20 mouse cellular contexts compared by ENCODE assay signal in genomic region chr4:134120916-134121315, GRCm38 (mm10). TPM values are rescaled to one million over a fixed set of nuclear protein-coding genes. Genes with fewer than 3 reads are reported as not detected.
A peak's percentile ranks its signal among the peaks of the same experiment; 100 is the strongest.
DNase-seq lines count a peak whose midpoint lies in the region; ATAC-seq lines count a peak whose summit lies in the region.
"Had no signal": no experiment of that assay in that cellular context is flagged by ENCODE, and none has a peak within 500 bp of the region (broad histone marks: within the 10 kb centered on the region; RNA-seq: fewer than 3 reads in every experiment).

No protein-coding gene starts in this region.

- H3K36me3 ChIP-seq in liver, embryonic 12.5 days = no peaks in the 10 kb centered on the region
- H3K36me3 ChIP-seq in liver, embryonic 11.5 days (ENCODE audit: control insufficient read depth, insufficient read depth, low read length) = no peaks in the 10 kb centered on the region
- H3K36me3 ChIP-seq in limb, embryonic 10.5 days = 0 out of 2 replicates have a peak, but pooled peaks cover 2% of the 10 kb centered on the region
- H3K36me3 ChIP-seq: heart, embryonic 15.5 days; hindbrain, embryonic 12.5 days; midbrain, embryonic 13.5 days had no signal

- no peaks in the 10 kb centered on the region for H3K27me3 ChIP-seq in liver, embryonic 12.5 days (replicated peaks)
- no peaks in the 10 kb centered on the region for H3K27me3 ChIP-seq in liver, embryonic 11.5 days (replicated peaks; ENCODE audit: control insufficient read depth, insufficient read depth, low read length)
- H3K27me3 ChIP-seq in limb, embryonic 10.5 days (ENCODE audit: low read depth, poor library complexity, severe bottlenecking) = no peaks in the 10 kb centered on the region
- H3K27me3 ChIP-seq: embryonic facial prominence, embryonic 13.5 days; heart, embryonic 15.5 days; hindbrain, embryonic 12.5 days; limb, embryonic 12.5 days; midbrain, embryonic 13.5 days had no signal

- ATAC-seq in liver, embryonic 12.5 days = no peak
- no peak for ATAC-seq in liver, embryonic 11.5 days (replicated peaks; ENCODE audit: low FRiP score)
- ATAC-seq: midbrain, embryonic 13.5 days had no signal

- H3K4me1 ChIP-seq in liver, embryonic 12.5 days = peaks cover 65% of the 10 kb centered on the region
- peaks cover 30% of the 10 kb centered on the region for H3K4me1 ChIP-seq in liver, embryonic 11.5 days (replicated peaks; ENCODE audit: control insufficient read depth, insufficient read depth, low read length)
- H3K4me1 ChIP-seq in limb, embryonic 10.5 days = peaks cover 48% of the 10 kb centered on the region

- 0 out of 2 replicates have a peak overlapping the region, but pooled peaks have one; percentile 46 for H3K27ac ChIP-seq in liver, embryonic 12.5 days
- no peak overlapping the region for H3K27ac ChIP-seq in liver, embryonic 11.5 days (ENCODE audit: low read depth, low read length)
- H3K27ac ChIP-seq in limb, embryonic 10.5 days = 0 out of 2 replicates have a peak overlapping the region, but pooled peaks have one; percentile 4
- H3K27ac ChIP-seq: embryonic facial prominence, embryonic 13.5 days; heart, embryonic 15.5 days; hindbrain, embryonic 12.5 days; limb, embryonic 12.5 days; midbrain, embryonic 13.5 days had no signal

- no peak overlapping the region for H3K9ac ChIP-seq in liver, embryonic 12.5 days
- no peak overlapping the region for H3K9ac ChIP-seq in liver, embryonic 11.5 days (ENCODE audit: low read depth, low read length)
- H3K9ac ChIP-seq: embryonic facial prominence, embryonic 13.5 days; heart, embryonic 15.5 days; hindbrain, embryonic 12.5 days; limb, embryonic 12.5 days; midbrain, embryonic 13.5 days had no signal

- WGBS in liver, embryonic 12.5 days (ENCODE audit: insufficient replicate concordance) = 45% methylated on average over 4 of the region's 4 CpGs
- 51% methylated on average over 4 of the region's 4 CpGs for WGBS in liver, embryonic 11.5 days
- 89% methylated on average over 4 of the region's 4 CpGs for WGBS in limb, embryonic 10.5 days

- H3K4me2 ChIP-seq in liver, embryonic 12.5 days = no peak overlapping the region
- no peak overlapping the region for H3K4me2 ChIP-seq in liver, embryonic 11.5 days
- H3K4me2 ChIP-seq: embryonic facial prominence, embryonic 13.5 days; heart, embryonic 15.5 days; hindbrain, embryonic 12.5 days; limb, embryonic 12.5 days; midbrain, embryonic 13.5 days had no signal

- H3K4me3 ChIP-seq in liver, embryonic 12.5 days = no peak overlapping the region
- no peak overlapping the region for H3K4me3 ChIP-seq in liver, embryonic 11.5 days (ENCODE audit: low read depth, low read length)
- no peak overlapping the region for H3K4me3 ChIP-seq in limb, embryonic 10.5 days
- H3K4me3 ChIP-seq: embryonic facial prominence, embryonic 13.5 days; heart, embryonic 15.5 days; hindbrain, embryonic 12.5 days; limb, embryonic 12.5 days; midbrain, embryonic 13.5 days; myocyte had no signal

- no peaks in the 10 kb centered on the region for H3K9me3 ChIP-seq in liver, embryonic 12.5 days (replicated peaks)
- H3K9me3 ChIP-seq in liver, embryonic 11.5 days (ENCODE audit: control insufficient read depth, low read length) = no peaks in the 10 kb centered on the region
- H3K9me3 ChIP-seq in limb, embryonic 10.5 days (replicated peaks) = no peaks in the 10 kb centered on the region
- H3K9me3 ChIP-seq: embryonic facial prominence, embryonic 13.5 days; heart, embryonic 15.5 days; hindbrain, embryonic 12.5 days; limb, embryonic 12.5 days; midbrain, embryonic 13.5 days had no signal

- DNase-seq in liver, embryonic 11.5 days (ENCODE audit: low spot score) = no peak
- DNase-seq in thymus, postnatal 25 days = peak; percentile 60
- DNase-seq in thymus, postnatal 14 days = no peak
- DNase-seq in limb, embryonic 10.5 days (ENCODE audit: low spot score) = no peak
- no peak for DNase-seq in embryo, embryonic 11 days
- no peak for DNase-seq in left cerebral cortex, adult 11 months (ENCODE audit: low spot score)
- DNase-seq: adrenal gland, adult 8-10 months; cerebellum, adult 11-12 months; gastrocnemius, postnatal 10 days; heart, adult 18-20 months; kidney, postnatal 14 days; lung, adult 2 months; lung, postnatal 4 days had no signal

RNA-seq across cellular contexts. Expression of gene Sh3bgrl3, which starts 7.7 kb away (rescaled TPM):
- polyA plus RNA-seq in liver, embryonic 12.5 days (2016; fragmentation: Nextera tagmentation; extraction: Ambion mirVana) = 187 and 205 TPM in 2 replicates
- polyA plus RNA-seq in liver, embryonic 11.5 days (2014; fragmentation: Nextera tagmentation; extraction: Ambion mirVana) = 257 and 281 TPM in 2 replicates
- 280 and 308 TPM in 2 replicates for polyA plus RNA-seq in limb, embryonic 10.5 days (2016; fragmentation: Nextera tagmentation; extraction: Ambion mirVana)

RNA-seq across cellular contexts. Expression of gene Ubxn11, which starts 18.5 kb away (rescaled TPM):
- polyA plus RNA-seq in liver, embryonic 12.5 days (2016; fragmentation: Nextera tagmentation; extraction: Ambion mirVana) = 3.4 and 3.7 TPM in 2 replicates
- 5.6 and 7.0 TPM in 2 replicates for polyA plus RNA-seq in liver, embryonic 11.5 days (2014; fragmentation: Nextera tagmentation; extraction: Ambion mirVana)
- 5.1 and 6.5 TPM in 2 replicates for polyA plus RNA-seq in limb, embryonic 10.5 days (2016; fragmentation: Nextera tagmentation; extraction: Ambion mirVana)

RNA-seq across cellular contexts. Expression of gene Cd52, which starts 26.0 kb away (rescaled TPM):
- 18.5 and 21.5 TPM in 2 replicates for polyA plus RNA-seq in liver, embryonic 12.5 days (2016; fragmentation: Nextera tagmentation; extraction: Ambion mirVana)
- 16.4 TPM in 2 replicates for polyA plus RNA-seq in liver, embryonic 11.5 days (2014; fragmentation: Nextera tagmentation; extraction: Ambion mirVana)
- polyA plus RNA-seq in limb, embryonic 10.5 days (2016; fragmentation: Nextera tagmentation; extraction: Ambion mirVana) = 2.4 and 3.9 TPM in 2 replicates
- polyA plus RNA-seq: myocyte had no signal
